Mouse (Mus musculus): ENCODE measurements around the gene Gm38392. TPM values are rescaled to one million over a fixed set of nuclear protein-coding genes. Genes with fewer than 3 reads are reported as not detected.

Gm38392 gene
- polyA plus RNA-seq, 1 experiment from 2014 or later = 1.4 TPM

- H3K27me3 ChIP-seq (replicated peaks; ENCODE audit: control insufficient read depth, insufficient read depth, low read length) = peaks cover 99% of the 10 kb centered on the region
- ATAC-seq (replicated peaks; ENCODE audit: low FRiP score) (no peak), DNase-seq (ENCODE audit: low spot score) (no peak)
- WGBS = 2% methylated on average over 61 of the region's 61 CpGs
- H3K4me3 ChIP-seq (ENCODE audit: low read depth, low read length) = peak overlapping the region; percentile 25
- no peaks in the 10 kb centered on the region for H3K9me3 ChIP-seq (ENCODE audit: control insufficient read depth, low read length)
- peak overlapping the region; percentile 44 for H3K4me2 ChIP-seq
- no peaks in the 10 kb centered on the region for H3K4me1 ChIP-seq (replicated peaks; ENCODE audit: control insufficient read depth, insufficient read depth, low read length)
- H3K36me3 ChIP-seq (ENCODE audit: control insufficient read depth, insufficient read depth, low read length) = no peaks in the 10 kb centered on the region
- H3K9ac ChIP-seq (ENCODE audit: low read depth, low read length) = no peak overlapping the region
- H3K27ac ChIP-seq (ENCODE audit: low read depth, low read length) = no peak overlapping the region
Observed at GRCm38 (mm10) chr3:88200161-88200971, 86.6 kb downstream of the Gm38392 start.

DNA sequence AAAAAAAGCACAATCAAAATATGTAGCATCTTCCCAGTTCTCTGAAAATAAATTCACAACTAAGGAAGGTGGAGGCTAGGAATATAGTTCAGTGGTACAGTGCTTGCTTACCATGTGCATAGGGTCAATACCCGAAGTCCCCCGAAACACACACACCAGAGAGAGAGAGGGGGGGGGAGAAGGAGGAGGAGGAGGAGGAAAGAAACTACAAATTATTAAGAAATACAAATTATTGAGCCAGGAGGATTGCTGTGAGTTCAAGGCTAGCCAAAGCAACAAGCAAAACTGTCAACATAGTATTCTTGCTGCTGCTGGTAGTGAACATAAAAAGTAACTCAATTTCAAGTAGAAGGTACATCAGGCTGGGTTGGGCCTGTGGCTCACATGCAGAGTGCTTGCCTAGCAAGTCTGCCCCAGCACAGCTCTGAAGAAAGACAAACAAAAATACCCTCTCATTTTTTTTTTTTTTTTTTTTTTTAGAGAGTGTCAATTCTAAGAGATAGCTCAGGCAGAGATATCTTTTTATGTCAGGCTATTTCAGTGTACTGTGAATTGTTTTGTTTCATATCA is 87.4 kb downstream of the Gm38392 start:
- Histone ChIP-seq H3K4me3 (ENCODE audit: low read depth, low read length) (no peak overlapping the region), H3K4me1 (replicated peaks; ENCODE audit: control insufficient read depth, insufficient read depth, low read length) (no peaks in the 10 kb centered on the region), H3K27ac (ENCODE audit: low read depth, low read length) (no peak overlapping the region), H3K27me3 (replicated peaks; ENCODE audit: control insufficient read depth, insufficient read depth, low read length) (peaks cover 95% of the 10 kb centered on the region), H3K4me2 (no peak overlapping the region), H3K9me3 (ENCODE audit: control insufficient read depth, low read length) (no peaks in the 10 kb centered on the region), H3K9ac (ENCODE audit: low read depth, low read length) (no peak overlapping the region), H3K36me3 (ENCODE audit: control insufficient read depth, insufficient read depth, low read length) (no peaks in the 10 kb centered on the region)
- ATAC-seq (replicated peaks; ENCODE audit: low FRiP score) (no peak), DNase-seq (ENCODE audit: low spot score) (no peak)
- 56% methylated on average over 2 of the region's 2 CpGs for WGBS

- Histone ChIP-seq H3K4me2 (no peak overlapping the region), H3K9me3 (ENCODE audit: control insufficient read depth, low read length) (no peaks in the 10 kb centered on the region), H3K4me1 (replicated peaks; ENCODE audit: control insufficient read depth, insufficient read depth, low read length) (no peaks in the 10 kb centered on the region), H3K36me3 (ENCODE audit: control insufficient read depth, insufficient read depth, low read length) (no peaks in the 10 kb centered on the region), H3K27me3 (replicated peaks; ENCODE audit: control insufficient read depth, insufficient read depth, low read length) (peaks cover 93% of the 10 kb centered on the region), H3K4me3 (ENCODE audit: low read depth, low read length) (no peak overlapping the region), H3K27ac (ENCODE audit: low read depth, low read length) (no peak overlapping the region), H3K9ac (ENCODE audit: low read depth, low read length) (no peak overlapping the region)
- 4% methylated on average over 9 of the region's 9 CpGs for WGBS
- no peak for ATAC-seq (replicated peaks; ENCODE audit: low FRiP score)
- DNase-seq (ENCODE audit: low spot score) = no peak
Observed at GRCm38 (mm10) chr3:88198505-88199020, 88.4 kb downstream of the Gm38392 start.

DNA sequence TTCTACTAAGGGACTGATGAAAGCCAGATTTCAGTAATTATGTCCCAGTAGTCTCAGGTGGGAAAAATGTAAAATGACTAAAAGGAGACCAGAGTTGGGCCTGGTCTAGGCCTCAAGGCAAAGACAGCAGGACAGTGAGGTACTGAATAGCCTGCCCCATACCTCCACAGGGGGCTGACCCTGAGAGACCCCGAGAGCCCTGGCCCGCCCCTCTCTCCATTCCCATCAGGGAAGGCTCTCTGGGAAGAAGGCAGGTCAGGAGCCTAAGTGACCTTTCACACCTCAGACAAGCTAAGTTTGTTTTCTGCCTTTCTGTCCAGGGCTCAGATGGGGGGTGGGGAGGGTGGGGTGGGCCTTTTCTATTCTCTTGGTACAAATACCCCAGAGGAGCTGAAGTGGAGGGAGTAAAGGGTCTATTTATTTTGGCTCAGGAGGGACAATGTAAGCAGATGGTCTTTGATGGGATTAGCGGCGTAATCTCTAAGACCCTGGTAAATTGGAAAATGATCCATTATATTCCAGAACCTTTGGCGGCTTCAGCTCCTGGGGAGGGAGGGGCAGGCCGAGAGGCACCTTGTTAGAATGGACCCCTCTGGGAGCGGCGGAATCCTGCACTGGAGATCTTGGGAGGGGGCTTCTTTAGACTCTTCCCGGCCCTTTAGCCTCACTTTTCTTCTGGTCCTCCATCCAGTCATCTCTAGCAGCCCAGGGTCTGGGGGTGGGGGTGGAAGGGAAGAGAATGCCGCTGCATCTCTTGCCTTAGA is 89.1 kb downstream of the Gm38392 start:
- no peaks in the 10 kb centered on the region for H3K4me1 ChIP-seq (replicated peaks; ENCODE audit: control insufficient read depth, insufficient read depth, low read length)
- H3K27ac ChIP-seq (ENCODE audit: low read depth, low read length) = no peak overlapping the region
- H3K9me3 ChIP-seq (ENCODE audit: control insufficient read depth, low read length) = no peaks in the 10 kb centered on the region
- H3K4me2 ChIP-seq = no peak overlapping the region
- H3K27me3 ChIP-seq (replicated peaks; ENCODE audit: control insufficient read depth, insufficient read depth, low read length) = peaks cover 92% of the 10 kb centered on the region
- ATAC-seq (replicated peaks; ENCODE audit: low FRiP score) (no peak), DNase-seq (ENCODE audit: low spot score) (no peak)
- WGBS = 13% methylated on average over 9 of the region's 10 CpGs
- H3K36me3 ChIP-seq (ENCODE audit: control insufficient read depth, insufficient read depth, low read length) = no peaks in the 10 kb centered on the region
- no peak overlapping the region for H3K4me3 ChIP-seq (ENCODE audit: low read depth, low read length)
- no peak overlapping the region for H3K9ac ChIP-seq (ENCODE audit: low read depth, low read length)

Small RNA genes within 50 kb of the gene (microRNA-seq; reads per million reads assigned to microRNA genes)
- gene Gm25641 (ENCODE audit: borderline number of aligned reads) (not detected), gene Mir3093 (ENCODE audit: borderline number of aligned reads) (not detected), gene Mir9-1 (ENCODE audit: borderline number of aligned reads) (not detected)

Other genes with a start within 250 kb of the Gm38392 start
- gene Gpatch4, start 244.1 kb downstream of the Gm38392 start, polyA plus RNA-seq (2014; fragmentation: Nextera tagmentation; extraction: Ambion mirVana) = 60.6 and 60.7 TPM in 2 replicates
- 98.7 and 106 TPM in 2 replicates for gene Naxe, start 228.7 kb downstream of the Gm38392 start, polyA plus RNA-seq (2014; fragmentation: Nextera tagmentation; extraction: Ambion mirVana)
- not detected in 2 replicates for gene Ttc24, start 208.9 kb downstream of the Gm38392 start, polyA plus RNA-seq (2014; fragmentation: Nextera tagmentation; extraction: Ambion mirVana)
- gene Iqgap3, start 205.2 kb downstream of the Gm38392 start, polyA plus RNA-seq (2014; fragmentation: Nextera tagmentation; extraction: Ambion mirVana) = 16.8 and 19.1 TPM in 2 replicates
- 27.6 and 28.0 TPM in 2 replicates for gene Mef2d, start 144.8 kb downstream of the Gm38392 start, polyA plus RNA-seq (2014; fragmentation: Nextera tagmentation; extraction: Ambion mirVana)
- gene Rhbg, start 32.5 kb downstream of the Gm38392 start, polyA plus RNA-seq (2014; fragmentation: Nextera tagmentation; extraction: Ambion mirVana) = 16.3 and 19.5 TPM in 2 replicates
- 14.0 and 17.7 TPM in 2 replicates for gene Tsacc, start 9.8 kb upstream of the Gm38392 start, polyA plus RNA-seq (2014; fragmentation: Nextera tagmentation; extraction: Ambion mirVana)
- 694 and 747 TPM in 2 replicates for gene Cct3, start 9.9 kb upstream of the Gm38392 start, polyA plus RNA-seq (2014; fragmentation: Nextera tagmentation; extraction: Ambion mirVana)
- 111 and 113 TPM in 2 replicates for gene Glmp, start 37.8 kb upstream of the Gm38392 start, polyA plus RNA-seq (2014; fragmentation: Nextera tagmentation; extraction: Ambion mirVana)
- 2.0 TPM in 2 replicates for gene Tmem79, start 48.9 kb upstream of the Gm38392 start, polyA plus RNA-seq (2014; fragmentation: Nextera tagmentation; extraction: Ambion mirVana)
- 52.0 TPM in 2 replicates for gene Smg5, start 49.0 kb upstream of the Gm38392 start, polyA plus RNA-seq (2014; fragmentation: Nextera tagmentation; extraction: Ambion mirVana)
- 5.6 and 7.0 TPM in 2 replicates for gene Paqr6, start 77.4 kb upstream of the Gm38392 start, polyA plus RNA-seq (2014; fragmentation: Nextera tagmentation; extraction: Ambion mirVana)
- 0.12 and 0.40 TPM in 2 replicates for gene Bglap3, start 85.5 kb upstream of the Gm38392 start, polyA plus RNA-seq (2014; fragmentation: Nextera tagmentation; extraction: Ambion mirVana)
- gene Bglap2, start 91.5 kb upstream of the Gm38392 start, polyA plus RNA-seq (2014; fragmentation: Nextera tagmentation; extraction: Ambion mirVana) = not detected in 2 replicates
- not detected in 2 replicates for gene Bglap, start 97.3 kb upstream of the Gm38392 start, polyA plus RNA-seq (2014; fragmentation: Nextera tagmentation; extraction: Ambion mirVana)
- 153 and 165 TPM in 2 replicates for gene Pmf1, start 123.1 kb upstream of the Gm38392 start, polyA plus RNA-seq (2014; fragmentation: Nextera tagmentation; extraction: Ambion mirVana)
- gene Slc25a44, start 137.9 kb upstream of the Gm38392 start, polyA plus RNA-seq (2014; fragmentation: Nextera tagmentation; extraction: Ambion mirVana) = 20.6 and 20.7 TPM in 2 replicates
- 14.3 and 19.0 TPM in 2 replicates for gene Sema4a, start 174.0 kb upstream of the Gm38392 start, polyA plus RNA-seq (2014; fragmentation: Nextera tagmentation; extraction: Ambion mirVana)
- 155 and 157 TPM in 2 replicates for gene Lmna, start 222.7 kb upstream of the Gm38392 start, polyA plus RNA-seq (2014; fragmentation: Nextera tagmentation; extraction: Ambion mirVana)
- gene Mex3a, start 245.2 kb upstream of the Gm38392 start, polyA plus RNA-seq (2014; fragmentation: Nextera tagmentation; extraction: Ambion mirVana) = 9.4 and 10.2 TPM in 2 replicates

Data from liver, embryonic 11.5 days (tissue).